Mouse (Mus musculus) thymus, adult 2 months (tissue): Measurements from ENCODE around the gene Ighmbp2. TPM values are rescaled to one million over a fixed set of nuclear protein-coding genes. Genes with fewer than 3 reads are reported as not detected.

ENCODE experiments used
- DNase-seq: peaks from one replicate; pipeline ENCODE4 v3.0.0; 2021
- H3K27ac ChIP-seq: fragments of 200-500 bp; 2 replicates; pipeline ENCODE4 v1.5.1; 2012; ENCODE audit warnings: low read length, control low read depth; ENCODE audit not compliant: control insufficient read depth, insufficient read depth
- H3K27me3 ChIP-seq: fragments of 200-500 bp; 2 replicates; pipeline ENCODE4 v1.6.1; 2012; ENCODE audit warnings: mild to moderate bottlenecking, low read length, moderate library complexity, mixed read lengths; ENCODE audit not compliant: control insufficient read depth, insufficient read depth
- H3K36me3 ChIP-seq: fragments of 200-500 bp; 2 replicates; pipeline ENCODE4 v1.6.1; 2012; ENCODE audit warnings: mild to moderate bottlenecking, low read length, moderate library complexity; ENCODE audit not compliant: control insufficient read depth, insufficient read depth
- H3K4me1 ChIP-seq: fragments of 200-500 bp; replicated peaks from 2 replicates; pipeline ENCODE4 v1.6.1; 2012; ENCODE audit warnings: low read length; ENCODE audit not compliant: control insufficient read depth, insufficient read depth
- H3K4me3 ChIP-seq: fragments of 200-500 bp; 2 replicates; pipeline ENCODE4 v1.5.1; 2012; ENCODE audit warnings: mild to moderate bottlenecking, low read length, control low read depth, moderate library complexity; ENCODE audit not compliant: control insufficient read depth, insufficient read depth
- CTCF ChIP-seq: fragments of 200-500 bp; IDR thresholded peaks from 2 replicates; pipeline ENCODE4 v1.5.1; 2012; ENCODE audit warnings: mild to moderate bottlenecking, control low read depth, low read length, moderate library complexity, borderline replicate concordance; ENCODE audit not compliant: control insufficient read depth, poor library complexity, insufficient read depth; ENCODE audit errors: extremely low read depth
- POLR2A ChIP-seq: fragments of 200-500 bp; IDR thresholded peaks from 2 replicates; pipeline ENCODE4 v1.6.1; 2012; ENCODE audit warnings: mild to moderate bottlenecking, low read length, control low read depth, moderate library complexity; ENCODE audit not compliant: control insufficient read depth, poor library complexity, insufficient read depth; ENCODE audit errors: extremely low read depth
- WGBS: fragments of 180-500 bp; shearing (Covaris S2); methylation state at CpG from one replicate; pipeline ENCODE4 v1.1.7; 2018; 5-methylcytosine and 5-hydroxymethylcytosine counted together
- polyA plus RNA-seq: library from polyadenylated mRNA; depleted of rRNA; stranded (reverse); fragments of >200 nt; gene quantifications from 2 replicates; pipeline ENCODE4 v1.2.3, GENCODE M21; 2012

Ighmbp2 gene
- polyA plus RNA-seq, 1 experiment = 17.8 TPM

DNA sequence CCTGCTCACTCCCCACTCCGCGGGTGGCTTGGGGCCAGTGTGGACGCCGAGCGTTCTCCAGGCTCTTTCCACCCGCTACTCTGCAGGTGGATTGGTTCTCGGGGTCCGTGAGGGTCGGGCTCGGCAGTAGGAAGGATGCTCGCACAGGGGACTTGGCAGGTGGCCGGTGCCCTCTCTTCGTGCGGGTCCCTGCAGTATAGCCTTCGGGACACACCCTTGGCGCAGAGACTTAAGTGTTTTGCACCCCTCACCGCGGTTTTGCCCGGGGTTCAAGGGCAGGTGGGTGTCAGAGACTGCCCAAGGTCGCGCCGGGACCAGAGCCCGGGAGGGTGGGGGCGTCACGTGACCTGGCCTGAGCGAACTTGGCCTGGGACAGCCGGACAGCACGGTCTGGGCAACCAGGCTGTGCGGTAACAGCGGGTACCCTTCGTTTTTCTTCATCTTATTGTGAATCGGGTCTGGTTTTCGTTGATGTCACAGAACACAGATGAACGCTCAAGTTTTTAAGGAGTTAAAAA lies 41.0 kb upstream of the Ighmbp2 start:
- peak overlapping the region; percentile 47 for H3K4me3 ChIP-seq
- H3K27ac ChIP-seq = no peak overlapping the region
- DNase-seq = peak; percentile 50
- H3K4me1 ChIP-seq = peaks cover 33% of the 10 kb centered on the region
- TF ChIP-seq POLR2A = no peak
- TF ChIP-seq CTCF = no peak
- no peaks in the 10 kb centered on the region for H3K27me3 ChIP-seq
- under 1% methylated on average over 34 of the region's 34 CpGs for WGBS
- no peaks in the 10 kb centered on the region for H3K36me3 ChIP-seq

DNA sequence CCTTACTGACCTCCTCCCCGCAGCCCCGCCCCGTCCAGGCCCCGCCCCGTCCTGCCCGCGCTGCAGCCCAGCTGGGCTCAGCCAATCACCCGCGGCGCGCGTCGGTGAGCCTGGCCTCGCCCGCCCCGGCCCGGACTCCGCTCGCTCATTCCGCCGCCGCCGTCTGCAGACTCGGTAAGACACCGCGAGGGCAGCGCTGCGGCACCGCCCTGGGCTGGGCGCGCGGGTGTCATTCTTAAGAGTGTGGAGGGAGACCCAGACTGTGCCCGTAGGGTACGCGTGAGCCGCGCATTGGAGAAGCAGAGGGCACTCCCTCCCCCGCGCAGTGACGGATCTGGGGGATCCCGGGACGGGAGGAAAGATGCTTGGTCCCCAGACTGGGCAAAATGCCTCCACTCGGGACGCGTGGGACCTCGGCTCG lies 40.4 kb upstream of the Ighmbp2 start:
- H3K36me3 ChIP-seq = no peaks in the 10 kb centered on the region
- peak; percentile 82 for DNase-seq
- TF ChIP-seq POLR2A (no peak), CTCF (no peak)
- H3K27ac ChIP-seq = no peak overlapping the region
- H3K4me1 ChIP-seq = peaks cover 33% of the 10 kb centered on the region
- WGBS = 1% methylated on average over 47 of the region's 47 CpGs
- no peaks in the 10 kb centered on the region for H3K27me3 ChIP-seq
- peak overlapping the region; percentile 47 for H3K4me3 ChIP-seq

DNA sequence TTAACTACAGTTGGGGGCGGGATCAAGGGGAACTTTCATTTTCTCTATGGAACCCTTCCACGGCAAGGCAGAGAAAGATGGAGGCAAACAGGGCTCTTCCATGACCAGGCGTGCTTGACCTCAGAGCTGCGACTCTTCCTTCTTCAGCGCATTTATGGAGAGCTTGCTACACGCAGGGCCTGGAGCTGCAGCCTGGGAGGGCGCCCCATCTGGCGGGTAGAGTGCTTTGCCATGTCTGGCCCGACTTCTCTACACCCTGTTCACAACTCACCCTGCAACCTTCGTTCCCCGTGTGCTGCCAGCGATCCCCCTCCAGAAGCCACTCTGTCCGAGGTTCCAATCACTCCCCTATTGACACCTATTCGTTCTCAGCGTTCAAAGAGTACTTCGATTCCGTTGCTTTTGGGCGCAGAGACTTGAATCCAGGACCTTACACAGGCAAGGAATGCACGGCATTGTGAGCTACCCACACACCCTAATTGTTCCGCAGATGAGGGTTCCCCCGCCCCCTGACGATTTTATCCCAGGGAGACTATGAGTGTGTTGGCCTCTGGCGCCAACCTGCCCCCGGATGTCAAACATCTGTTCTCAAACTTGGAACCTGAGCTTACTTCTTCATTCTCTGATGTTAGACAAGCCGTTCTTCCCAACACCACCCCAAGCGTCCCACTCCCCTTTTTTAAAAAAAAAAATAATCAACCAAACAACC lies 39.6 kb upstream of the Ighmbp2 start, which contains the start of gene Cpt1a:
Cpt1a (plus strand) TSS at position 74 of the 709 bp plus-strand sequence.
- peak; percentile 66 for DNase-seq
- TF ChIP-seq POLR2A (0 out of 2 replicates have a peak, but pooled peaks have one; percentile 12), CTCF (no peak)
- WGBS = under 1% methylated on average over 26 of the region's 26 CpGs

DNA sequence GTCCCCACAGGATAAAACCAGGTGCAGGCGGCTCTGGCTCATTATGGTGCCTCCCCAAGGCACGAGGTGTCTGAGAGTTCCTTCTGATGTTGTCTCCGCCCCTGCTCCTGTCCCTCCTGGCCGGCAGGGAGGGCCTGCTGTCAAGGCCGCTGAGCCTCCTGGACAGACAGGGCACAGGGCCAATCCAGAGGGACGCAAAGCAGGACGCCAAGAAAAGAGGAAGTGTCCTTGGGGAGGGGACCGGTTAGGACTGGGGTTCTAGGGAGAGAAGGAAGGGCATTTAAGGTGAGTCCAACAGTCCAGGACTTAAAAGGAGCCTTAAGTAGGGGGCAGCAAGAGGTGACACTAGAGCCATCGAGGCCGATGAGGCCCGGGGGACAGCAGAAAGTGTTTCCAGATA lies 38.8 kb upstream of the Ighmbp2 start:
- no peak overlapping the region for H3K27ac ChIP-seq
- H3K4me1 ChIP-seq = peaks cover 33% of the 10 kb centered on the region
- TF ChIP-seq CTCF = no peak
- no peak for TF ChIP-seq POLR2A
- 7% methylated on average over 11 of the region's 11 CpGs for WGBS
- H3K4me3 ChIP-seq = peak overlapping the region; percentile 4; the same call in 1 of the 2 replicates
- no peaks in the 10 kb centered on the region for H3K27me3 ChIP-seq
- H3K36me3 ChIP-seq = no peaks in the 10 kb centered on the region
- DNase-seq = peak; percentile 24

More for the DNA sequence above, 39.6 kb upstream of the Ighmbp2 start, which contains the start of gene Cpt1a:
- Histone ChIP-seq H3K4me3 (peak within 1 kb of the TSS; percentile 47), H3K27me3 (no peaks in the 10 kb centered on the region), H3K4me1 (peaks cover 33% of the 10 kb centered on the region), H3K27ac (peak within 1 kb of the TSS; percentile 43; the same call in 1 of the 2 replicates), H3K36me3 (no peaks in the 10 kb centered on the region)

DNA sequence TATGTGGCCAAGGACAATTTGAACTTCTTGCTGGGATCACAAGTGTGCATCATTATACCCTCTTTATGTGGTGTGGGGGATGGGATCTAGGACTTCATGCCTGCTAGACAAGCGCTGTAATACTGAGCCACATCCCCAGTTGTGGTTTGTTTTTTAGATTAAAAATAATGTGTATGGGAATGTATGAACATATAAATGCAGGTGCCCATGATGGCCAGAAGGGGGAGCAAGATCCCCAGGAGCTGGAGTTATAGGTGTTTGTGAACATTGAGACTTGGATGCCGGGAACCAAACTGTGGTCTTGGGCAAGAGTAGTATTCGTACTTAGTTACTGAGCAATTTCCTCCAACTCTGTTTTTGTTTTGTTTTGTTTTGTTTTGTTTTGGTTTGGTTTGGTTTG lies 38.0 kb upstream of the Ighmbp2 start:
- no peak overlapping the region for H3K27ac ChIP-seq
- no peak overlapping the region for H3K4me3 ChIP-seq
- 64% methylated on average over 3 of the region's 3 CpGs for WGBS
- H3K4me1 ChIP-seq = peaks cover 27% of the 10 kb centered on the region
- TF ChIP-seq POLR2A (no peak), CTCF (no peak)
- no peaks in the 10 kb centered on the region for H3K27me3 ChIP-seq
- H3K36me3 ChIP-seq = no peaks in the 10 kb centered on the region
- no peak for DNase-seq

DNA sequence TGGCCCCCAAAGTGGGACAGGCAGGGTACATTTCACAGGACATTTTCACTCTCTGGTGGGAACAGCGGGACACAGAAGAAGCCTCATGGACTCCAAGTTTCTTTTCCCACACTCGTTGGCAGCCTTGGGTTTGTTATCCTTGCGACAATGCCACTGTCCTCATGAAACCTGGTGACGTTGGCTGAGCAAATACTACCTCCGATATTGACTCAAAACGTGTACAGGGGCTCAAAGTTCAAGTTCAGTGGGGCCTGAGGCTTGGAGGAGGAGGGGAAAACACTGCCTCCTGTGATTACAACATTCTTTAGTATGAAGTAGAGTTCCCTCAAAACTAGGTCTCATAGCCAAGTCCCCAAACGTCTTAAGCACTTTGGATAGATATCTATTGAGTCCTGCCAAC lies 37.3 kb upstream of the Ighmbp2 start:
- H3K36me3 ChIP-seq = no peaks in the 10 kb centered on the region
- TF ChIP-seq CTCF (no peak), POLR2A (no peak)
- H3K27me3 ChIP-seq = no peaks in the 10 kb centered on the region
- no peak overlapping the region for H3K4me3 ChIP-seq
- DNase-seq = no peak
- 87% methylated on average over 7 of the region's 7 CpGs for WGBS
- H3K27ac ChIP-seq = no peak overlapping the region
- peaks cover 25% of the 10 kb centered on the region for H3K4me1 ChIP-seq

DNA sequence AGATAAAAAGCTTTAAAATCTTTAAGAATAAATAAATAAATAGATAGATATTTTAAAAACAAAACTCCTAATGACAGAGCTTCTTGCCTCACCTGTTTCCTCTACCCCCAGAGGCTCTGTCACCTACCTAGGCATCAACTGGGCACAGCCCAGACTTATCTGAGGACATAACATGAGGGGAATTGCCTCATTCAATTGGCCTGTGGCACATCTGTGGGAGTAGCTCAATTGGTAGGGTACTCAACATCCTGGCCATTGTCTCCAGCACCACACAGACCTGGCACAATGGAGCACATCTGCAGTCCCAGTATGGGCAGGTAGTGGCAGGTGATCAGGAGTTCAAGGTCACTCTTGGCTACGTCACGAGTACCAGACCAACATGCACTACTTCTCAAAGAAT lies 36.5 kb upstream of the Ighmbp2 start:
- H3K36me3 ChIP-seq = no peaks in the 10 kb centered on the region
- 100% methylated on average over 2 of the region's 2 CpGs for WGBS
- H3K27me3 ChIP-seq = no peaks in the 10 kb centered on the region
- peaks cover 20% of the 10 kb centered on the region for H3K4me1 ChIP-seq
- H3K4me3 ChIP-seq = no peak overlapping the region
- H3K27ac ChIP-seq = no peak overlapping the region
- DNase-seq = no peak
- no peak for TF ChIP-seq CTCF
- TF ChIP-seq POLR2A = no peak
